Mouse (Mus musculus) adipocyte (in vitro differentiated cells): ENCODE data around the gene Gm8926.
"Not testable (repeated sequence)": the region's sequence is repeated elsewhere in the genome, so short reads cannot be mapped to it uniquely, and the experiment has no call there.

ENCODE experiments used
- DNase-seq: peaks from one replicate; pipeline ENCODE4 v3.0.0-alpha.2; 2016; ENCODE audit warnings: low spot score

Gene Gm8926

DNA sequence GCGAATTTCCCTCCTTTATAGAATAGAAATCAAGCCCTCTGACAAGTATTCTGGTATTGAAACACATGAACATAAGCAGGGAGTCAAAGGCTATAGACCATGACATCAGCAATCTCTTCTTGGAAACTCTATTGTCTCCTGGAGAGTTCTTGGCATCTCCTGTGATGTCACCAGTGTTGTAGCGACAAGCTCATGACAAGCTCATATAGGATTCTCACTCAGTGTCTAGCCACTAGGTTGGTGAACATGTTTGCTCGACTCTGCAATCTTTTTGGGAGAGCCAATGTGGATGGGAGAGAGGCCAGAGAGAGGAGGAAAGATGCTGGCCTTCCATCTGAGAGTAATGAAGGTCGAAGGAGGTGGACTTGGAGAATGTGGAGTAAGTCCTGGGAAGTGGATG is at the start of gene Gm8926:
TSS of gene Gm8926 (plus strand) at position 301 of the 400 bp plus-strand sequence.
- DNase-seq = not testable (repeated sequence)
